Mouse (Mus musculus): ENCODE data around the gene Slc30a2.
"Not testable (repeated sequence)": the region's sequence is repeated elsewhere in the genome, so short reads cannot be mapped to it uniquely, and the experiment has no call there.

Slc30a2 gene

GRCm38 (mm10) chr4:134319074-134319473 lies 23.9 kb upstream of the Slc30a2 start:
- DNase-seq (ENCODE audit: extremely low read depth, insufficient read length, low spot score), result no peak

- no peak for DNase-seq (ENCODE audit: extremely low read depth, insufficient read length, low spot score)
Measured at GRCm38 (mm10) chr4:134319674-134320073, 23.3 kb upstream of the Slc30a2 start.

- no peak for DNase-seq (ENCODE audit: extremely low read depth, insufficient read length, low spot score)
Measured at GRCm38 (mm10) chr4:134321524-134321923, 21.5 kb upstream of the Slc30a2 start.

- DNase-seq (ENCODE audit: extremely low read depth, insufficient read length, low spot score), result no peak
Measured at GRCm38 (mm10) chr4:134324655-134325054, 18.3 kb upstream of the Slc30a2 start.

GRCm38 (mm10) chr4:134326859-134327530 lies 16.0 kb upstream of the Slc30a2 start:
- DNase-seq (ENCODE audit: extremely low read depth, insufficient read length, low spot score), result no peak

- no peak for DNase-seq (ENCODE audit: extremely low read depth, insufficient read length, low spot score)
Measured at GRCm38 (mm10) chr4:134328151-134328550, 14.8 kb upstream of the Slc30a2 start.

- DNase-seq (ENCODE audit: extremely low read depth, insufficient read length, low spot score), result no peak
Measured at GRCm38 (mm10) chr4:134328832-134329231, 14.1 kb upstream of the Slc30a2 start.

- no peak for DNase-seq (ENCODE audit: extremely low read depth, insufficient read length, low spot score)
Measured at GRCm38 (mm10) chr4:134330281-134330680, 12.7 kb upstream of the Slc30a2 start.

GRCm38 (mm10) chr4:134341231-134341630 lies 1.8 kb upstream of the Slc30a2 start:
- DNase-seq (ENCODE audit: extremely low read depth, insufficient read length, low spot score), result not testable (repeated sequence)

- DNase-seq (ENCODE audit: extremely low read depth, insufficient read length, low spot score), result no peak
Measured at GRCm38 (mm10) chr4:134342213-134342779, 685 bp upstream of the Slc30a2 start.

- DNase-seq (ENCODE audit: extremely low read depth, insufficient read length, low spot score), result no peak
Measured at GRCm38 (mm10) chr4:134344620-134345019, 1.6 kb downstream of the Slc30a2 start.

- DNase-seq (ENCODE audit: extremely low read depth, insufficient read length, low spot score), result no peak
Measured at GRCm38 (mm10) chr4:134345802-134346201, 2.8 kb downstream of the Slc30a2 start.

- DNase-seq (ENCODE audit: extremely low read depth, insufficient read length, low spot score), result no peak
Measured at GRCm38 (mm10) chr4:134348078-134348477, 5.1 kb downstream of the Slc30a2 start.

- no peak for DNase-seq (ENCODE audit: extremely low read depth, insufficient read length, low spot score)
Measured at GRCm38 (mm10) chr4:134348545-134348944, 5.6 kb downstream of the Slc30a2 start.

GRCm38 (mm10) chr4:134349829-134350228 lies 6.8 kb downstream of the Slc30a2 start:
- no peak for DNase-seq (ENCODE audit: extremely low read depth, insufficient read length, low spot score)

GRCm38 (mm10) chr4:134350641-134351040 lies 7.7 kb downstream of the Slc30a2 start:
- DNase-seq (ENCODE audit: extremely low read depth, insufficient read length, low spot score), result no peak

- no peak for DNase-seq (ENCODE audit: extremely low read depth, insufficient read length, low spot score)
Measured at GRCm38 (mm10) chr4:134351329-134352260, 8.6 kb downstream of the Slc30a2 start.

- no peak for DNase-seq (ENCODE audit: extremely low read depth, insufficient read length, low spot score)
Measured at GRCm38 (mm10) chr4:134352261-134352707, 9.3 kb downstream of the Slc30a2 start.

- DNase-seq (ENCODE audit: extremely low read depth, insufficient read length, low spot score), result no peak
Measured at GRCm38 (mm10) chr4:134352929-134353328, 9.9 kb downstream of the Slc30a2 start.

GRCm38 (mm10) chr4:134353527-134354409 lies 10.8 kb downstream of the Slc30a2 start:
- no peak for DNase-seq (ENCODE audit: extremely low read depth, insufficient read length, low spot score)

Measured in 3134 (cell line).